Mouse (Mus musculus) spleen, postnatal 10 days (tissue): ENCODE measurements around the gene Cd3eap.
A peak's percentile ranks its signal among the peaks of the same experiment; 100 is the strongest.

Experiments used
- DNase-seq, 2 experiments: peaks; one replicate each; pipeline ENCODE4 v3.0.0; 2021 to 2022; ENCODE audit warnings: low spot score in 2 of 2

Gene Cd3eap

DNA sequence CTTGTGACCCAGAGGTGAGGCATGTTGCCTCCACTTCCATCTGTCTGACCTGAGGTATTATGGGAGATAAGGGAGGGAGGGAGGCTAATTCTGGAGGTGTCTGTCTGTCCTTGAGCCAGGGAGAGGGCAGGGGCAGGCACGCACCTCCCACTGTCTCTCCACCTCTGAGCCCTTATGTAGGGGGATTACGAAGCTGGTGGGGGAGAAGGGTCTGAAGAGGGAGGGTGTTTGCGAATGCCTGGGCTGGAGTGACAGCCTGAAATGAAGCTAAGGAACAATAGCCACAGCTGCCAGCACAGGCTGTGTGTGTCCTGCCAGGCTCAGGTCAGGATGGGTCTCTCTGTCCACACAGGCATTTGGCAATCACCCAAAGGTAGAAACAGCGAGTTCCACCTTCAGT lies 3.0 kb upstream of the Cd3eap start:
- DNase-seq, result no peak

DNA sequence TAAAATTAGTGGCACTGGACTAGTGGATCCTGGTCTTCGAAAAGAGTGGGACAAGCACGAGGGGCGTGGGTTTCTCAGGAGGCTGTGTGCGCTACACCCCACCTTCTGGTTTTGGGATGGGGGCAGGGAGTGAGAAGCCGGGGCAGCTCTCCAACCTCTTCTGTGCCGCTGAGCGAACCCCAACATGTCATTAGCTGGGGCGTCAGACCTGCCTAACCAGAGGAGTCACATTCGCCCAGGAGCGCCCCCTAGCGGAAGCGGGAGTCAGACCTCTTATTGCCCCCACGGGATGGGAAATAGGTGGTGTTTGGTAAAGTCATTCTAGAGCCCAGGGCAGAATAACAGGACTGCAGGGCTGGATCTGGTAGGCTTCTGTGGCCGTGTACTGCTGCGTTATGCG lies 2.4 kb upstream of the Cd3eap start:
- peak; percentile 79 to 93 for DNase-seq

DNA sequence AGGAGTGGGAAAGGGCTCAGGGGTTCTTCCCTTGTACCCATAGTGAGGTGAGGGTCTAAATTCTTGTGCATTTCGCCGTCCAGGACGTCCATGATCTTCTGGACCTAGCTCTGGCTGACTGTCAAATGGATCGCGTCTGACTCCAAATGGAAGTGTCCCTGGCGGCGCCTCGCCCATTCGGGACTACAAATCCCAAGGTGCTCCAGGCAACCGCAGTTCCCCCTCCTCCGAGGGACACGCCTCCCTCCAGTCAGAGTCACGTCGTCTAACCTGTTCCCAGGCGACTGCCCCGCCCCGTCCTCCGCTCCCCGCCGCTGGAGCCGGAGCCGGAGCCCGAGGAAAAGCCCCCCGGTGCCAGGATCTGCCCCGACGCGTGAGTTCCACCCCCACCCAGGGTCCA lies 1.7 kb upstream of the Cd3eap start:
- DNase-seq, result peak; percentile 66 to 86

DNA sequence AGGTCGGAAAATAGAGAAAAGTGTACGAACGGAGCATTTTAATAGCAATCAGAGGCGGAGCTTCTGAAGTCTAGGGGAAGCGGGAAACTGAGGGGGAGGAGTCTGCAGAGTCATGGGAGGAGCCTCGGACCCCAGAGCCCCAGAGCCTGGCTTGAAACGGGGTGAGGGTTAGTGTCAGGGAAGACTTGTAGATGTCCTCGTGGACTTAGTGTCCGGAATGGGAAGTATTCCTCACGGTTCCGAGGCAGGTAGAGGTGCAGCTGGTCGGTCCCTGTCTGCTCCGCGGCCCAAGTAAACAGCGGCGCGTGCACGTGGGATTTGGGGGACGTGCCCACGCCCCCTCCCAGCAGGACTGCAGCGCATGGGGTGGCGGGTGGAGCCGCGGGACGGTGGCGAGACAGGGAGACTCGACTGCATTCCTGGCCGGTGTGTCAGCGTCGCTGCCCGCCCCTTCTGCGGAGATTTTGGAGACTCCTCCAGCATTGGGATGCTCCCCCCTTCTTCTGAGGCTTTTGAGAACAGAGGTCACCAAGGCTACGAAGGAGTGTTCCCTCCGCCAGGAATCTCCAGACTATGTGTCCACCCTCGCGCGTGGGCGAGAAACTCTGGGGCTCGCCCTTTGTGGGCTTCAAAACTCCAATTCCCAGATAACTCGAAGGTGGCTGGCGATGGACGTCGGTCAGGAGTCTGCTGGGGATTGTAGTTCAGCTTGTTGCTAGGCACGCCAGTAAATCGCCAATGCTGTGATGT lies 784 bp upstream of the Cd3eap start:
- DNase-seq, result peak; percentile 60 to 78

GRCm38 (mm10) chr7:19358634-19359033 lies 649 bp downstream of the Cd3eap start:
- DNase-seq, result peak in 1 of 2 experiments; percentile 23

GRCm38 (mm10) chr7:19357381-19358375 lies 1.6 kb downstream of the Cd3eap start:
- DNase-seq, result peak in 1 of 2 experiments; percentile 15

DNA sequence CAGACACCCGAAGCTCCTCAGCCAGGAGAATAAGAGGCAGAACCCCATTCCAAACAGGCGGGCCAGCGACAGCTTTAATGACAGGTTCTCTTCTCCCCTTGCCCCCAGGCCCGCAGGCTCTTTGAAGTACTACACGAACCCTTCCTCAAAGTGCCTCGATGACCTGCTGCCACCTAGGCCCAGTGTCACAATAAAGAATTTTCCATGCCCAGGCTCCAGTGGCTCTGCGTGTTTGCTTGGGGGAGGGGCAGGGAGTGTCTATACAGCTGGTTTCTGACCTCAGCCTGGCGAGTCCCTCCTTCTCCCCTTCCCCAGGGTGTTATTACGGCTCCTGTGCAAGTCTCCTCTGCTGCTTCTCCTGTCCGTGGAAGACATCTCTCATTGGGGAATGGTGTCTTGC lies 3.0 kb downstream of the Cd3eap start:
- no peak for DNase-seq

DNA sequence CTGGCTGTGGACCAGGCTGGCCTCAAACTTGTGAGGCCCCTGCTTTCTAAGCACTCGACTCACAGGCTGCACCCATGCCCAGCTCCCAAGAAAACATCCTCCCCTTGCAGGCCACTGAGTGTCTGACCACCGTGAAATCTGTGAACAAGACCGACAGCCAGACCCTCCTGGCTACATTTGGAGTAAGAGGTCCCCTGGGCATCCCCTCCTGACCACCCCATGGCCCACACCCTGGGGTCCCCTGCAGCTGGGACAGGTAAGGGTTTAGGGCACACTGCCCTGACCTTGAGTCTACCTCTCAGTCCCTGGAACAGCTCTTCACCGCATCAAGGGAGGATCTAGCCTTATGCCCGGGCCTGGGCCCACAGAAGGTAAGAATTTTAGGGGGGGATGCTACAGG lies 4.3 kb downstream of the Cd3eap start:
- no peak for DNase-seq

DNA sequence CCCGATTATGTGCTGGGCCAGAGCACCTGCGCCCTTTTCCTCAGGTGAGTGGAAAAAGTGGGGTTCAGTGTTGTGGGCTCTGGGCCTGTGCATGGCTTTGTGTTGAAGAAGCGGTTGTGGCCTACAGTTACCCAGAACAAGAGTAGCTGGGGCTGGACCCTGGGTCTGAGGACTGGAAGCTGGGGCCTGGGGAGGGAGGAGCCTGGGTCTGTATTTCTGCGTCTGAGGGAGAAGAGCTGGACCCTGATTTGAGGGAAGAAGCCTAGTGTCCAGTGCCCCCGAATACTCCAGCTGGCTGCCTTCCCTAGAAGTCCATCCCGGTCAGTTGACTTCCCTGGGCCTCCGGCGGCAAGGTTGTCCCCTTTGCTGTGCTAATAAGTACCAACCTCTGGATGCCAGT lies 9.1 kb downstream of the Cd3eap start:
- DNase-seq, result no peak

GRCm38 (mm10) chr7:19349188-19349915 lies 9.9 kb downstream of the Cd3eap start:
- no peak for DNase-seq

DNA sequence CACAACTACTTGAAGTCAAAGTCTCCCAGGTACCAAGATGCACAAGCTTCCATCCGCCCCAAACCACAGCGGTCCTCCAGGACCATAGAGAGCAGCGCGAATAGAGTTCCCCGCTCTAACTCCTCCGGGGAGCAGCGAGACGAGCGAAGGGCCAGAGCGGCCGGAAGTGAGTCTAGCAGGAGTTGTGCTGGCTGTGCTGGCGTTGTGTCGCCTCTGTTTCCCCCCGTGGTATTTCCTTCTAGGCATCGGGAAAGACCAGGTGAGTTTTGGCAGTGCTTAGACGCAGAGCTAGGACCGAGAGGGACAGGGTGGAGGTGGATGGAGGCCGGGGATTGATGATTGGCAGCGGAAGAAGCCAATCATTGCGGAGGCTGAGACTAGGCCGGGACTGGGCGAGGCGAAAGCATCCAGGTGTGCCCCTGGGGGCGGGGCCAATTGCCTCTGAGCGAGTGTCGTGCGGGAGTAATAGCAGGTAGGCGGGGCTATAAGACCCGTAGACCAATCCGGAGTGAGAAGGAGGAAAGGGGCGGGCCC lies 14.3 kb downstream of the Cd3eap start:
- peak; percentile 90 to 98 for DNase-seq

- DNase-seq, result peak in 1 of 2 experiments; percentile 21
Measured at GRCm38 (mm10) chr7:19344237-19344847, 14.9 kb downstream of the Cd3eap start, which contains the start of gene Ercc1. Gene Ercc1, plus strand, starts transcription at chr7:19344778.

DNA sequence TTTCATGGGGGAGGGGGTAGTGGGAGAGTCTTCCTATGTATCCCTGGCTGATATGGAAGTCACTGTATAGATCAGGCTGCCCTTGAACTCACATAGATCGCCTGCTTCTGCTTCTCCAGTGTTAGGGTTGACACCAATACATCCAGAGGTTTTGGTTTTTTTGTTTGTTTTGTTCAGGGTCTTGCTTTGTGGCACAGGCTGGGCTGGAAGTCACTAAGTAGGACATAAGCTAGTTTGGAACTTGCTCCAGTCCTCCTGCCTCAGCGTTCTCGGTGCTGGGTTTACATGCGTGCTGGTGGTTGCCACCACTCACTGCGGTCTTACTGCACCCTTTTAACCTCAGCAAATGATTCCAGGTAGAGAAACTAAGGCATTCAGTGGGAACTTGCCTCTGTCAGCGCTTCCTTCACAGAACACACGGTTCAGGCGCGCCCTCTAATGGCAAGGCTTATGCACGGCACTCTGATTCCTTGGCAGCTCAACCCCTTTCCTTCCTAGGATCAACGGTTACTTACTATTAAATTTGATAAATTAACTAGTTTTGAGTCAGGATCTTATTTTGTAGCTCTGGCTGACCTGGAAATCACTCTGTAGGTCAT lies 16.0 kb downstream of the Cd3eap start:
- peak; percentile 66 to 84 for DNase-seq

DNA sequence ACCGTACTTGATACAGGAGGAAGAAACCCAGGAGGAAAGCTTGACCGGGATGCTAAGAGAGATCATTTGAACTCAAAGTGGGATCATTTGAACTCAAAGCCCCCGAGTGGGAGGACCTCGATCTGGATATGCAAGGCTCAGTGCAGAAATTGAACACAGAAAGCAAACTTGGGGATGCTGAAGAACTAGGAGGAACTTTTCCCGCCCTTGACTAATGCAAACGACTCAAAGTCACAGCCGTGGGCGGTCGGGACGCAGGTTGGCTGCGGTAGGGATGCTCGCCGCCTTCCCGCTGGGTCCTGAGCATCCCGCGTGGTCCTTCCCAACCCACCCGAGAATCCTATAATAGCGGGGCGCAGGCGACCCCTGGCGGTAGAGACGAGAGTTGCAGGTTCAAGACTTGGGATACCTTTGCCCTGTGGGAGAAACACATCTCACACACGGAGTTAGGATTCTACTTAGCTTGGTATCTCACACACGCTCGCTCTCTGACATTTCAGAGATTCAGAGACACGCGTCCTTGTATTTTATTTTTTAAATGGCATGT lies 16.7 kb downstream of the Cd3eap start:
- DNase-seq, result peak; percentile 80 to 82

DNA sequence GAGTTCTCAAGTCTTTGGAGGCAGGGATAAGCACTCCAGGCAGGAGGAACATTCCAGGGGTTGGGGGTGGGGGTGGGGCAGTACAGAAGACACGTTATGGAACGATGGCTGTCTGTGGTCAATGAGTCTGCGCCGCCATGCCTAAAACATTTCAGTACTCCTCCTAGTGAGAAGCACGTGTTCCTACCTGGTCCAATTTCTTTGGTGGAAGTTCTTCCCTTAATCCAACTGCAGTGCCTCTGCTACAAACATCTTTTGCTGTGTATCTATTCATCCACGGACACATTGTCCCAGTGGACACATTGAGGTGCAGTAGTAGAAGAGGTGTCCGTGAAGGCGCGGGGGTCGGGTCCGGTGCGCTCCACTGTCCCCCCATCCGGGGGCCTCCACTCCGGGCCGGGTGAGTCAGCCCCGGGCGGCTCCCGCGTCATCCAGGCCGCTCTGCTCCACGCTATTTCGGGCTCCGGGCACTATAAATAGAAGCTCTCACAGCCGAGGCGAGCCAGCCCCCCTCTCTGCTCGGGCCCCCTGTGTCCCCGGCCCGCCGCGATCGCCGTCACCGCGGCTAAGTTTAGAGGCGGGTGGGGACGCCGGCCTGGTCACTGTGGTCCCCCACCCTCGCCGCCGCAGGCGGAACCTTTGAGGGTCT lies 17.4 kb downstream of the Cd3eap start:
- no peak for DNase-seq

DNA sequence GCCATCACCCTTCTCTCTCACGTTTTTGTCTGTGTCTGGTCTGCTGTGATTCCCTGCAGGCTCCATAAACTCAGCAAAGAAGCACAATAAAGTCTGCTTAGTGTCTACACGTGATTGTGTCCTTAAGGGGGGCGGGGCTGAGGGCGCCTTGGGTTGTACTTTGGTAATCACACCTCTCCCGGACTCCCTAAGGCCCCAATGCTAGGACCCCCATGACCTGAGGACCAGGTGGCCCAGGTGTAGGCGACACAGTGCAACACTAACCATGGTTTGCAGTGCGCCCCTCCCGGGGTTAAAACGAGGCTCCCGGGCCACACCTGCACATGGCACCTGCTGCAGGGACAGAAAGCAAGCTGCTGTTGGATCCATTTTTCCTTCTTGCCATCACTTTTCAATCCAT lies 18.0 kb downstream of the Cd3eap start:
- no peak for DNase-seq

- no peak for DNase-seq
Measured at GRCm38 (mm10) chr7:19338596-19338995, 20.7 kb downstream of the Cd3eap start.

DNA sequence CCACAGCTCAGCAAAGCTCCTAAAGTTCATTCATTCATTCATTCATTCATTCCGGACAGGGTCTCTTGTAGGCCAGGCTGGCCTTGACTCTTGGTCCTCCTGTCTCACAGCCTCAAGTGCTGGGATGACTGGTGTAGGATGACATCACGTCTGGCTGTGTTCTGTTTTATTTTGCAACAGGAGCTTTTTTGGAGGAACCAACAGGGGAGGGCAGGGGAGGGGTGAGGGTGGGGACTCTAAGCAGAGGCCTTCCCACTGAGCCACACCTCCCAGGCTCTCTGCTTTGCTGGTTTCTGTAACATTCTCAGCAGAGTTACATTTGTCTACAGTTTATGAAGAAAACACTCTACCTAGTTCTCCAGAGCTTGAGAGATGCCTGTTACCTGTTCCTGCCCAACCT lies 21.2 kb downstream of the Cd3eap start:
- no peak for DNase-seq

DNA sequence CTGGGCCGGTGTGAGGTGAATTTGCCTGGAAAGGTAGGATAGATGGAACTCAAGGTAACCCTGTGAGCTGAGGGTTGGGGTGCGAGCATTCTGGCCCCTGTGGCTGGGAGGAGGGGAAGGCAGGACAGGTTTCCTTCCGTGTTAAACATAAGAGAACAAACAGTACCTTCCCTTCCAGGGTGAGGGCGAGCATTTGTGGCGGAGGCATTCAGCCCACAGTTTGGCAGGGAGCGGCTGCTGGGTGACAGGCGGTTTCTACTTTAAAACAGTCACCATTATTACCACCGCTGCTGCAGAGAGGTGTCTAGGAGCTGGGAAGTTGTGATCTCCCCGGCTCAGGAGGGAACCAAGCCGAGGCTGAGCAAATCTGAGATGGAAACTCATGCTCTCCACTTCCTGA lies 22.2 kb downstream of the Cd3eap start:
- DNase-seq, result no peak

DNA sequence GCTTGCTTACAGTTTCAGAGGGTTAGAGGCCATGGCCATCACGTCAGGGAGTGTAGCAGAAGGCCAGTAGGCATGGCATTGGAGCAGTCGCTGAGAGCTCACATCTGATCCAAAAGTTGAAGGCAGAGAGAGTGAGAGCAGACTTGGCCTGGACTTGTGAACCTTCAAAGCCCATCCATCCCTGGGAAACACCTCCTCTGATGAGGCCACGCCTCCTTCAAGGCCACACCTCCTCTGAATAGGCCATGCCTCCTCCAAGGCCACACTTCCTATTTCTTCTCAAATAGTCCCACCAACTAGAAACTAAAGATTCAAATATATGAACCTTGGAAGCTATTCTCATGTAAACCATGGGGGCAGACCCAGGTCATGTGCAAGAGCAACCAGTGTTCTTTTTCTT lies 23.7 kb downstream of the Cd3eap start:
- DNase-seq, result peak in 1 of 2 experiments; percentile 48
